Mouse (Mus musculus) forelimb bud, embryonic 11.5 days (tissue): ENCODE results near the gene Rps8.

Experiments used
- DNase-seq: peaks from one replicate; pipeline ENCODE4 v3.0.0-alpha.2; 2012; ENCODE audit warnings: low read depth, low spot score

The Rps8 gene

DNA sequence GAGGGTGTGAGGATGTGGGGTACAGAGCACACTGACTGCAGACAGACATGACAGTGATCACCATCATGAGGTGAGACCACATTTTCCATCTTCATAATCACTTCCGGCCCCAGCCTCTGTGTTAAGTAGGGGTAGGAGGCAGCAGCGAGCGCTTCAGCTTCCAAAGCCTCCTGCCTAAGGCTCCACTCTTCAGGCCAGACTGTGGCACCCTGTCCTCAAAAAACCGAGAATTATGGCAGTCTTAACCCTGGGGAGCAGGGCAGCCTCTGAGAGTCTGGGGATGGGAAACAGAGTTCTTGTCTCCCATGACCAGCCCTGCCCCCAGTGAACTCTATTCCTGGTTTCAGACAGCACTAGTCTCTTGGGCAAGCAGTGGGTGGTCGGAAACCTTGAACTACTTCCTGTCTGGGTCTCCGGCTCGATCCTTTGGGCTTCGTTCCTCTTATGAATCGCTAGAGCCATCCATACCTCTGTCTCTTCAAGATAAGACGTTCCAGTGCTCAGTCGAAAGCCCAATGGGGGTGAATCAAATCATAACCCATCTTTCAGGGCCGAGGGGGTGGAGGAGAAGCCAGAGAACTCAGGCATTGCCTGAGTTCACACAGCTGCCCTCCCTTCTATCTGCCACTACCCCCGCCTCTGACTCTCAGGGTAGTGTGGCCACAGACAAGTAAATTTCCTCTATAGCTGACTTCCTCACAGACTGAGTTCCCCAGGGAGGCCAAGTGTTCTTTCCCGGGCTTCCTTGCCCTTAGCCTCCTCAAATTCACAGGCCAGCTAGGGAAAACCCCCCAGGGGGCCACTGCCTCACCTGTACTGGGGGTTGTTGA is 31.3 kb downstream of the Rps8 start:
- DNase-seq, result no peak

DNA sequence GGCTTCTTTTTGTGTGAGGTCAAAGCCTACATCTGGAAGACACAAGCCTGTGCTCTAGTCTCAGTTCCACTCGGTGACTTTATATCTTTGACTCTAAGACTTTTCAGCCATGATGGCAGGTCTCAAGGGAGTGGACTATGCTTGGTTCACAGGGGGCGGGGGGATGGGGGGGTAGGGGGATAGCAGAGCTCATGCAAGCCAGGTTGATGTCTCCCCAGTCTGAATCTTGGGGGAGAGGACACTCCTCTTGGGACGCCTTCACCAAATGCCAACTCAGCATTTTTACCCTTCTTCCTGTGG is 31.9 kb downstream of the Rps8 start:
- DNase-seq, result no peak

DNA sequence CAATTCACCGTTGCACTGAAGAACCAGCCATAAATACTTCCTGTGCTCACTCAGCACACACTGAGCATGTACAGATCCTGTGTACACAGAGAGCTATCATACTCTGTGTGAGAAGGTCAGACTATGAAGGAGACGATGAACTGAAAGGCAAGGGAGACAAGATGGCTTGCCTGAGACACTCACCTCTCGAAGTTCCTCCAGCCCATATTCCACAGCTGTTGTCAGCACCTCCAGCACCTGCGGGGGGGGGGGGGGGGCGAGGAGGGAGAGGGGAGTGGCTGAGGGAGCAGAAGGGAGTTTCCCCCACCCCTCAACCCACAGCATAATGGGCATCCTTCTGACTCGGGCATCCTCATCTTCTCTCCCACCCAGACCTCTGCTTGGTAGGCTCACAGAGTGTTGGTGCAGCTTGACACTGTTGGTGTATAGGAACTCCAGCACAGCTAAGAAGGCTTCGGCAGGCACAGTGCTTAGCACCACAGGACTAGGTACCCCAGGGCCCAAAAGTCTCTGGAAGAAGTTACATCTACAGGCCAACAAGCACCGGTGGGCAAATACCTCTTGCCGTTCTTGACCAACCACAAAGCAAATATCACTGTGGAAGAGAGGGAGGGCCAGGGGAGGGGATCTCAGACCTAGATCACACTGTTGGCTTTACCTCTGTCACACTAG is 32.4 kb downstream of the Rps8 start:
- DNase-seq, result no peak

DNA sequence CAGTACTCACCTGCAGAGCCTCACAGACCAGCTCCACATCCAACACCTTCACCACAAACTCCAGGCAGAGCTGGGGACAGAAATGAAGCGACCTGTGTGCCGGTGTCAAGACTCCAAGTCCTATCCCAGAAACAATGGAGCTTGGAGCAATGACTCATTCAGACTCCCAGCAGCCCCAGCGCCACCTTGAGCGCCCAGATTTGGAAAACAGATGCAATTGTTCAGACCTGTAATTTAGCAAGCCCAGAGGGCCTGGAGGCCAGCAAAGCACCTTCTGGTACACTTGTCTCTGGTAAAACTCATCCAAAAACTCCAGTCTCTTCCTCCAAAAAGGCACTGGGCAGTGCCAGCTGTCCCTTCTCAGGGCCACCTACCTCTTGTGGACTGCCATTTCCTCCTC is 33.8 kb downstream of the Rps8 start:
- DNase-seq, result no peak

DNA sequence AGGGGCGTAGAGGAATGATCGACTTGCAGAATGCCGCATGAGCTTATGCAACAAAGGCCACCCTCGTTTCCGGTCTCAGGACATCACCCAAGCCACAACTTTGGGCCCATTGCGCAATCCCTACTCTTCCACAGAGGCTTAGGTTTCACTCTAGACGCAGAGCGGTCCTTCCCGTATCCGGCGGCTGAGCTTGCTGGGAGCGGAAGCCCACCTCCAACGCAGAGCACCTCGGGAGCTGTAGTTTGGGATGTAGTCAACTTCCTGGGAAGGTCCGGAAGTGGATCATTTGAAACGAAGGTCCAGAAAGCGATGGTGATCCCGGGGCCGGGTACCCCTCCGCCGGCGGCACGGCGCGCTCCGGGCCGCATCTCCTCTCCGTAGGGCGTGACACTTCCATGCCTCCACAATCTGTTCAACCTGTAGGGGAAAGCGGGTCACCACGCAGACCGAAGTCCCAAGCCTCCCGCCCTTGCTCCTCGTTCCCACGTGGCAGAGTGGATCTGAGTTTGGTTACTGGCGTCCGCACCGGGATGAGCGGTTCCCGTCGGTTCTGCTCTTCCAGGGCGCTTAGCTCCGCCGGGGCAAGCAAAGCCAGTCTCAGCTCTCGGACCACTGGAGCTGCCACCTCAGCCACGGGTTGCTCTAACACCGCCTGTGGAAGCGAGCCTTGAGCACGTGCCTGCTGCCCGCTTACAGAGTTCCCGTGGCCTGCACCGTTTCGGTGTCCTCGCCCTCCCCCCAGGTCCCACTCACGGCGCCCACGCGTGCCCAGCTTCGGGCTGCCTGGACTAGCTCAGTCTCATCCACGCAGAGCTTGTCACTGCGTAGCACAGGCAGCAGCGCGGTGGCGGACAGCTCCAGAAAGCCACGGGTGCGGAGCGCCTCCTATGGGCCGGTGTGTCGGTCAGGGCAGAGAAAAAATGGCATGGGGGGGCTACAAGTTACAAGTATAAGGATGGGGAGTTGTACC is 35.3 kb downstream of the Rps8 start:
- peak; percentile 95 for DNase-seq

DNA sequence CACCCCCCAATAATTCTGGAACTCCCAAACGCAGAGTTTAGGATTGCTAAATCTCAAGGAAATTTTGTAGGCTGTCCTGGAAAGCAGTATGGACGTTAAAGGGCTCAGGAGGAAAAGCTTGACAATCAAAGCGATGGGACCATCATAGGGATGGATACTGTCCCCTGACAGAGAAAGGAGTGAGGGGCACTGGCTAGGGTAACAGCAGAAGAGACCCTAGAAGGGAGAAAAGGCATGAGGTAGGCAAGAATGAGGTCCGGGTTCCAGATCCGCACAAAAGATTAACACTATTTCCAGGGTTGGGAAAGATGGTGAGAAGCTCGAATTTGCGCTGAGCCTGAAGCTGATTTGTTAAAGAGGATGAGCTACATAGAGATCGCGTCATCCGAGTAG is 36.0 kb downstream of the Rps8 start:
- no peak for DNase-seq

DNA sequence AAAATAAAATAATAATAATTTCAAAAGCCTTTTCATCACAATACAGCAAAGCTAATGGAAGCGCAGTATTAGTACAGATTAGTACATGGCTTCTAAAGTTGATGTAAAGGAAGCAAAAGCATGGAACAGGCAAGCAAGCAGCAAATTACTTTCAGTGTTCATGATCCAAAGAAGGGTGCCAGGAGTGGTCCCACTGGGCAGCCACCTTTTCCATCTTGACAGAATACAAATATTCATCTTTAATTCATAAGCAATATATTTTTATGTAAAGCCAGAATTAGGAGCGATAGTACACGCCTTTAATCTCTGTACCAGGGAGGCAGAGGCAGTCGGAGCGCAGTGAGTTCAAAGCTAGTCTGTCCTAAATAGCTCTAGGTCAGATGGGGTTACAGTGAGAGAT is 36.4 kb downstream of the Rps8 start:
- DNase-seq, result no peak

DNA sequence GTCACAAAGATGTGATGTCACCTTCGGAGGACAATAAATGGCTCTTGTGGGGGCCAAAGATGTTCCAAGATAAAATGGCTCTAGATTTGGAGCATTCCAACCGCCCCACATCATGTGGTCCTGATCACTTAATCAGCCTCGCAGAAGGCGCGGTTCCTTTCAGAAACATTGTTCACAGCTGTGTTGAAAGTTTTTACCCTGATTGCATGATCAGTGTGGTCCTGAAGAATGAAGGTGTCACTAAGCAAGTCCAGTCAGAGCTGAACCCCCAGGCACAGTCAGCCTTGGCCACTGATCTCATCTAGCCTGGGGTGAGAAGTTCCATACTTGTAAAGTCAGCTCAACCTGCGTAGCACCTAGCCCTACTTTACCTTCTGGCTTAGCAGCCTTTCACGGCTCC is 38.1 kb downstream of the Rps8 start:
- DNase-seq, result no peak

DNA sequence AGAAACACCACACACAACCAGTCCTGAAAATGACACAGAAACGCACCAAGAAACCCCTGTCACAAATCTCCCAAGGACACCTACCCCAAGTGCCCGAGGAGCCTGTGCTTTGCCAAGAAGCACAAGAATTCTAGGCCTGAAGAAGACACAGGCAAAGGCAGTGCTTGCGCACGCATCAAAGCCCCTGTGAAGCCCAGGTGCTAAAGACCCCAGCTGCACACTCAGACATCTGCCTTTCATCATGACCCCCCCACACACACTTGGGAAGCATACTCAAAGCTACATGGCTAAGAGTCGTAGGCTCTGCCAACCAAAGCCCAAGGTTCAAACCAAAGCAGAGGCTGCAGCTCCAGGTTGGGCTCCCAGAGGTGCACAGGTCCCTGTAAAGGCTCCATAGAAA is 40.5 kb downstream of the Rps8 start:
- no peak for DNase-seq

DNA sequence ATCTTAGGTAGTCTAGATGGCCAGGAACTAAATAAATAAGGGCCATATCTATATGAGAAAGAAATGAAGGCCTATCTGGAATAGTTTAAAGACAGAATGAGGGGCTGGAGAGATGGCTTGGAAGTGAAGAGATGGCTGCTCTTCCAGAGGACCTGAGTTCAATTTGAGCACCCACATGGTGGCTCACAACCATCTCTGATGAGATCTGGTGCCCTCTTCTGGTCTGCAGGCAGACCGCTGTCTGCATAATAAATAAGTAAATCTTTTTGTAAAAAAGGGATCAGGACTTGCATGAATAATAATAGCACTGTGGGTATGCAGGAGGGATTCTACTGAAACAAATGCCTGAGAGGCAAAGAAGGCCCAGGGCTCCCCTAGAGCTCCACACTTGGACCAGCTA is 42.8 kb downstream of the Rps8 start:
- no peak for DNase-seq

DNA sequence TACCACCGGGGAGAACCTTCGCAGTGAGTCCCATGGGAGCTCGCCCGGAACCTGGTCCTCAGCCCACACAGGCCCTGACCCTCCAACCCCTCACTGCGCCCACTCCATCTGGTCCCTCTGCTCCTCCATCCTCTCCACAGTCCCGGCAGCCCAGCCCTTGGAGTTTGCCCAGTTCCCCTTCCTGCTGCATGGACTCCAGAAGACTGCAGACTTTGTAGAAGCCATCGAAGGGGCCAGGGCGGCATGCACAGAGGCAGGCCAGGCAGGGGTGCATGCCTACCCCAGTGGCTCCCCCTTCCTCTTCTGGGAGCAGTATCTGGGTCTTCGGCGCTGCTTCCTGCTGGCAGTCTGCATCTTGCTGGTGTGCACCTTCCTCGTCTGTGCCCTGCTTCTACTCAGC is 45.1 kb downstream of the Rps8 start:
- DNase-seq, result no peak

DNA sequence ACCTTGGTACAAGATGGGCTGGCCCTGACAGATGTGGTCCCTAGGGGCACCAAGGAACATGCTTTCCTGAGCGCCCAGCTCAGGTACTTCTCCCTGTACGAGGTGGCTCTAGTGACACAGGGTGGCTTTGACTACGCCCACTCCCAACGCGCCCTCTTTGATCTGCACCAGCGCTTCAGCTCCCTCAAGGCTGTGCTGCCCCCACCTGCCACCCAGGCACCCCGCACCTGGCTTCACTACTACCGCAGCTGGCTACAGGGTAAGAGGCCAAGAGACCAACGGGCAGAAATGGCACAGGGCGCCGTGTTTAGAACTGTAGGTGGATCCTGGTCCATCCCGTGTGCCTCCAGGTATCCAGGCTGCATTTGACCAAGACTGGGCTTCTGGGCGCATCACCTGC is 45.8 kb downstream of the Rps8 start:
- DNase-seq, result no peak

DNA sequence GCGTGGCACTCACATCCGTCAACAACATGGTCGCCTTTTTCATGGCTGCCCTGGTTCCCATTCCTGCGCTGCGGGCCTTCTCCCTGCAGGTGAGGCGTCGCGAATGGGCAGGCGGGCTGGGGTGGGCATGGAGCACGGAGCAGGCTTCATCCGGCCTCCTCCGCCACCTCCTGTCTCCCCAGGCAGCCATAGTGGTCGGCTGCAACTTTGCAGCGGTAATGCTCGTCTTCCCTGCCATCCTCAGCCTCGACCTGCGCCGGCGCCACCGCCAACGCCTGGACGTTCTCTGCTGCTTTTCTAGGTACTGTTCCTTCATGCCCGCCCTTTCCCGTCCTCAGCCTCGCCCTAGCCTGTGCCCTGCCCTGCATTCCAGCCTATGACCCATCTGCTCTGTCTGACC is 46.7 kb downstream of the Rps8 start:
- no peak for DNase-seq

DNA sequence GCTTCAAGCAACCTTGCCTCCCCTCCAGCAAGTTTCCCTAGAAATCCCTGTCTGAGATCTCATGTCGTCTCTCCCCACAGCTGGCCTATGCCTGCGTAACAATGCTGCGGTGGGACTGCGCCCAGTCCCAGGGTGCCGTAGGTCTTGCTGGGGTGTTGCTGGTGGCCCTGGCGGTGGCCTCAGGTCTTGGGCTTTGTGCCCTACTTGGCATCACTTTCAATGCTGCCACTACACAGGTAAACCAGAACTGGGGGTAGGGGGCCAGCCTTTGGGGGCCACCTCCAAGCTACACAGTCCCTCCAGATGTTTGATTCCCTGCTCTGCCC is 47.6 kb downstream of the Rps8 start:
- DNase-seq, result no peak

DNA sequence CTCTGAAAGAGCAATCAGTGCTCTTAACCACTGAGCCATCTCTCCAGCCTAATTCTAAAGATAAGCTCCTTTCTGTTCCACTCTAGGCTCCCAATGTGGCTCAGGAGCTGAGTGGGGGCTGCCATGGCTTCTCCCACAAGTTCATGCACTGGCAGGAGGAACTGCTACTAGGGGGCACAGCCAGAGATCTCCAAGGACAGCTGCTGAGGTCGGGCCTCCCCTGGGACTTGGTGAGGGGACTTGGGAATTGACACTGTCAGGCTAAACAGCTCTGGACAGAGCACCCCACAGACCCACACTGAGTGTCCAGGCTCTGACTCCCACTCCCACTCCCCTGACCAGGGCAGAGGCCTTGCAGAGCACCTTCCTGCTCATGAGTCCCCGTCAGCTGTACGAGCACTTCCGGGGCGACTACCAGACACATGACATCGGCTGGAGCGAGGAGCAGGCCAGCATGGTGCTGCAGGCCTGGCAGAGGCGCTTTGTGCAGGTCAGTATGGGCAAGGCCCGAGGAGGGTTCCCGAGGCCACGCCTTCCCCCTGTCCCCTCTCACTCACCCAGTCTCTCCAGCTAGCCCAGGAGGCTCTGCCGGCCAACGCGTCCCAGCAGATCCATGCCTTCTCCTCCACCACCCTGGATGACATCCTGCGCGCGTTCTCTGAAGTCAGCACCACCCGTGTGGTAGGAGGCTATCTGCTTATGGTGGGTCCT is 48.1 kb downstream of the Rps8 start:
- DNase-seq, result no peak

DNA sequence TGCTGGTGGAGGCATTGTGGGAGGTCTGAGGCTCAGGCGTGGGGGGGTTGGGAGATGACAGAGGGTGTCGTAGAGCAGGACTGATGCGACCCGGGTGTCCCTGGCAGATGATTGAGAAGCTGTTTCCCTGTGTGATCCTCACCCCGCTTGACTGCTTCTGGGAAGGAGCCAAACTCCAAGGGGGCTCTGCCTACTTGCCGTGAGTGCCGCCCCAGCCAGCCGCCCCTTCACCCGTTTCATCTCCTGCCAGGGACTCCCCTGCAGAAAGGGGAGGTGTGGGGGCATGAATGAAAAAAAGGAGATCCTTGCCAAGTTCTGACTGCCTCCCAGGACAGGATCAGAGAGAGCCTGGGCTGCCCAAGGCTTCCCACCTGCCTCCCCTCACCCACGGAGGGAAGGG is 50.9 kb downstream of the Rps8 start:
- no peak for DNase-seq

DNA sequence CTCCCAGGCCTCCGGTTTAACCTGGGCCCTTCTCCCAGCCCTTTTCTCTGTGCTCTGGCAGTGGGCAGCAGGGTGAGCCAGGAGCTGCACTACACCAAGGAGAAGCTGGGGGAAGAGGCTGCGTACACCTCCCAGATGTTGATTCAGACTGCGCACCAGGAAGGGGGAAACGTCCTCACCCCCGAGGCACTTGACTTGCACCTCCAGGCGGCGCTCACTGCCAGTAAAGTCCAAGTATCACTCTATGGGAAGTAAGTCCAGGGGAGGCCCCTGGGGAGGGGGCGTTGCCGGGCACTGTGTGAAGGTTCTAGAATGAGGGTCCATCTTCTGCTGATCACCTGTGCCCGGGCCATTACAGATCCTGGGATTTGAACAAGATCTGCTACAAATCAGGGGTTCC is 51.4 kb downstream of the Rps8 start:
- no peak for DNase-seq
